Mouse (Mus musculus) urinary bladder, postnatal 10 days (tissue): ENCODE measurements around the gene Itpr3.

ENCODE experiments used
- DNase-seq: peaks from one replicate; pipeline ENCODE4 v3.0.0; 2022; ENCODE audit warnings: low spot score

The Itpr3 gene

GRCm38 (mm10) chr17:27141971-27142450 lies 84.9 kb downstream of the Itpr3 start:
- no peak for DNase-seq

- DNase-seq, result no peak
Observed at GRCm38 (mm10) chr17:27144152-27144551, 87.0 kb downstream of the Itpr3 start.

DNA sequence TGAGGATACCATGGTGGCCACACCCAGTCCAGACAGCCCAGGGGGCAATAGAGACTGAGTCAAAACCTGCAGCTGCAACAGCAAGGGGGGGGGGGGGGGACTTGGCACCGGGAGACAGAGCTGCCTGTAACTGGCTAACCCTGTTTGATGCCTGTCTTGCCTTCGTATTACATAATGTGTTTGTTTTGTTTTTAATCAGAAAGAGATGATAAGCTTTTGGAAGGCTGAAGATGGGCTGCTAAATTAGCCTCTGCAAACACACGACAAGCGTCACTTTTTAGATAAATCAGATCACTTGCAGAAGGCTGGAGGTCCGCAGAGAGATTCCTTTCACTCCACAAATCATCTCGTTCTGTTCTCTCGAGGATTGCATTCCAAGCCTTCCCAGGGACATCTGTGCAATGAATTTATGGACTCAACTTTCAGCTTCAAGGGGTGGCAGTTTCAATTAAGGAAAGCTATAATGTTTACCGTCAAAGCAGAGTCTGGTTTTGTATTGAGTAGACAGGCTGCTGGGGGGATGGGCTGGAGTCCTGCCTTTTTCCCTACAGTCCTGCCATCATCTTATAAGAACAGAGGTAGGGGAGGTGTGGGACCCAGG lies 89.3 kb downstream of the Itpr3 start:
- no peak for DNase-seq

DNA sequence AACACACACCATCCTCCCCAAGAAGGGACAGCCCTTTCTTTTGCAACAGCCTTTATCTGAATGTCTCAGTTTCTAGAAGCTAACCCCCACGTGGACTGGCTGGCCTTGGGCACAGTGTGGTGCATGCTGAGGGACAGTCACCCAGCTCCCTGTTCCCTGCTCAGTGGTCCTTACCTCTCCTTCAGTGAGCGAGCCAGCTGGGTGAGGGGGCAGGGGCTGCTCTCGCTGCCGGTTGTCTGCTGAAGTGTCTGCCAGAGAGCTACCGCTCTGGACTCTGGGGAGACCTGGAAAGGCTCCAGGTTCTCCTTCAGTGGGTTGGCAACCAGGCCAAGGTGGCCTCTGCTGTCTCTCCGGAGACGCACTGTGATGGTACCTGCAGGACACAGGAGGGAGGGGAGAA lies 93.8 kb downstream of the Itpr3 start:
- DNase-seq, result no peak

DNA sequence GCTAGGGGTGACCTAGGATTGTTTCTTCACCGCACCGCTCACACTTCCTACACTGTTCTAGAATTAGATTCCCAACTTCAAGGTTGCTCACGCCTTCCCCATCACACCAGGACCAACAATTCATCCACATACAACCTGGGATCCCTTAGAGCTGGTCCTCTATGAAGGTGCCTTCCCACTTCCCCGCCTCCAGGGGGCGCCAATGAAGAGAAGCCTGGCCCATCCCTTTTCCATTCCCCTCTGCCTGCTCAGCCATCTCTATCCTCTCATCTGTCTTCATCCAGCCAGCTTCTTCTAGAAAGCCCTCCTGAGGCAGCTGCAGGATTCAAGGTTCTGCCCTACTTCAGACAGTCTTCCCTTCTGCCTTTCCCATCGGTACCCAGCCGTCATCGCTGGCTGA lies 94.3 kb downstream of the Itpr3 start:
- no peak for DNase-seq

DNA sequence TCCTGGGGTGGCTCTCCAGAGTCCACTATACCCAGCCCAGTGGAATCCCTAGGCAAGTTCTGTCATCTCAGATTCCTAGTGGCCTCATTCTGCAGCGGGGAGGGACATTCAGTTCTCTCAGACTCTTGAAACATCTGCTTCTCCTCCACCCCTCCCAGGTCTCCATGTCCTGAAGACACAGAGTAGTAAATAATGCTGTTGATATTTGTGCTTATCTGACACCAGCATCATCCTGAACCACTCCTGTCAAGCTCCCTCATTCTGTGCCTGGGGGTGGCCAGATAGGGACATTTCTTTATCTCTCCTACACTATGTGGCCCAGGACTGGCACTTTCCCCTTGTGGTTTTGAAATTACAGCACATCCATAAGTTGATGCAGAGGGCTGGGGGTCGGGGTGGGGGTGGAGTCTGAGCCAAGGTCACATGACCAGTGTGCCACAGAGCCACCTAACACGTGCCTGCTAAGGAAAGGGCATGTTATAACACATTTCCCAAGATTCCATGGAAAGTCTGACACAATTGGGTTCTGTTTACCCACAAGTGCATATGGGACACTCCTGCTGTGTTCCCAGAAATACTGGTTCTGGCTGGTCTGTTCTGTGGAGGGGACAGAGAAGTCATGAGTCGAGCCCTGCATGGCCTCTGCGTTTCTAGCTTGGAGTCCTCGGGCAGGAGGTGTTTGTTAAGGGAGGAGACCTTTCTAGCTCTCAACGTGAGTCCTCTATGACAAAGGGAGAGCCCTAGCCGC lies 96.0 kb downstream of the Itpr3 start:
- DNase-seq, result no peak

GRCm38 (mm10) chr17:27153773-27154193 lies 96.7 kb downstream of the Itpr3 start:
- DNase-seq, result no peak

- no peak for DNase-seq
Observed at GRCm38 (mm10) chr17:27154256-27154655, 97.2 kb downstream of the Itpr3 start.

DNA sequence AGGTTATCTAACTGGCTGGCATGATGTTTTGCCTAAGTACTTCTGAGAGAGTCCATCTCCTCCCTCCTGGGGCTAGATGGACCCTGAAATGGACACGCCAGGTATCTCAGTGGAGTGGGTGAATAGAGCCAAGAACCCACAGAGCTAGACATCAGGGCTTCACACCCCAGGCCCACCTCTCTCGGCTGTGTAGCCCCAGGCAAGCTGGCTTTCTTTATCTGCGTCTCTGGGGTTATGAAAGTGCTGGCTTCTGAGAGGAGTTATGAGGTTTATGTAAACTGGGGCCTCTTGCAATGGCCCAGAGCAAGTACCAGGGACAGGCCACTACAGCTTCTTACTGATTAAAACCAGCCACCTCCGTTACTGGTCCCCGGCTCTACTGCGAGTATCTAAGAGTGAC lies 97.8 kb downstream of the Itpr3 start:
- no peak for DNase-seq

DNA sequence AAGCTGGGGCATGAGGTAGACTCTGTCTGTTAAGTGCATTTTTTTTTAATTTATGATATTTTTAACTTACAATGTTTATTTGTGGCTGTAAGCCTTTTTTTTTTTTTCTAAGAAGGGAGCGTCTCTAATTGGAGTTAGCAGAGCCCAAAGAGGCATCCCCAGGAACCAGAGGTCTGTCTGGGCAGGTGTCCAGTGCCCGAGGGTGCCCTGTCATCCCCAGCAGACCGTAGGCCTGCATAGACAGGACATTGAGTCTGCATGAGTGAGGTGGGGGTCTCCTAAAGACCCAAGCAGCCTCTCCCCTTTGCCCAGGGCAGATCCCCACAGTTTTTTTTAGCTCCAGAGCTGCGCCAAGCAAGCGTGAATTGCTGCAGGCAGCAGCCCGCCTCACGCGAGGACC lies 98.6 kb downstream of the Itpr3 start:
- no peak for DNase-seq

DNA sequence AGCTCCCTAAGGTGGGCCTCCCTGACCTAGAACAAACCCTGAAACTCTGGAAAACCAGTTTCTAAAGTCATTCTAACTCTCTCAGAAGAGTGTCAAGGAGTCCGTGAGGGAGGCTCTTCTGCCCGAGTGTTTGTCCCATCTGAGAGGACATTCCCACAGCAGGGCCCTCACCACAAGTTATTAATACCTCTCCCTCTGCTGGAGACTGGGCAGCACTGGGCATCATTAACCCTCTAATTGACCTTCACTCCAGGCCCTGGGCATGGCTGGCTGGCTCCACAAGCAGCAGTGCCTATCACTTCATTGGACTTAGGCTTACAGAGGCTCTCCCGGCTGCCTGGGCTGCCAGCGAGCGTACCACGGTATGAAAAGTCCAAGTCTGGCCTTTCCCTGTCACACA lies 101.3 kb downstream of the Itpr3 start:
- DNase-seq, result no peak

- no peak for DNase-seq
Observed at GRCm38 (mm10) chr17:27159169-27159568, 102.1 kb downstream of the Itpr3 start.

GRCm38 (mm10) chr17:27160905-27161304 lies 103.8 kb downstream of the Itpr3 start:
- DNase-seq, result no peak

DNA sequence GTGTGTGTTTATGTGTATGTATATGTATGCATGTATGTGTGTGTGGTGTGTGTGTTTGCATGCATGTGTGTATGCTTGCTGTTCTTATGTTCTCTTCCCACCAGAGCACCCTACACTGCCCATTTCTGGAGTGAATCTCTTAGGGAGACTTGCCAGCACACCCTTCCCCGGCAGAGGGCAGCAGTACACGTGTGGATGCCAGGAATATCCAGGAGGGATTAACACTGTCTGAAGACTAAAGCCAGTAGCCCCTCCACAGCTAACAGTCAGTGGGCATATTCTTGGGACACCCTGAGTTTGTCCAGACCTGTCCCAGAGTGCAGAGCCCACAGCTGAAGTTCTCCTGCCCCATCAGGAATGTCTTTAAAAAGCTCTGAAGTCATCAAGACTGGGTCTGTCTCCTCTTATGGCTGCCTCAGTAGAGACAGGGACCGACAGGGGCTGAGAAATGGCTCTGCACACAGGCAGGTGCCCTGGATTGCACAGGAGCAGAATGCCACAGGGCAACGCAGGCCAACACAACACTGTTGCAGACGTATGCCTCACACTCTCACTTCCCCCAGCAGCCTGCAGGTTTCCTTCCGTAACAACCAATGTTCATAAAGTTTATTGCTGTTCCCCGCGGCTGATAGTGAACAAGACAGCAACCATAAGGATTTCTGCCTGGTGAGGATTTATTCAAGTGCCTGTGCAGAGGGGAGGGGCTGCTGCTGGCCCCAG lies 108.1 kb downstream of the Itpr3 start:
- DNase-seq, result no peak

DNA sequence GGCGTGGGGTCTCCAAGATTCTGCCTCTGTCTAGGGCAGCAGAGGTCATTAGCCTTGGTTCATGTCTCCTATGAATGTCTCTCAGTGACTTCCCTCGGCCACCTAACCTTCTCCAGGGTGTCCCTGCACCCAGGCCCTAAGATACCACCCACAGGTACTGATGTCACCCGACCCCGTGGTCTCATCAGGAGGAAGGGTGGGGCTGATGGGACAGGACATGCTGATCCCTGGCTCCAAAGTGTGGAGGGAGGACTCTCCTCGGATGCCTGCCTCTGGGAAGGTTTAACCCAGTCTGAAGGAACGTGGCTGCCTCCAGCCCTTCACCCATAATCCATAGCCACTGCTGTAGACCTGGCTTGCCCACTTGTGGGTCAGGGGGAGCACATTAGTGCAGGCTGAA lies 109.8 kb downstream of the Itpr3 start:
- DNase-seq, result no peak

DNA sequence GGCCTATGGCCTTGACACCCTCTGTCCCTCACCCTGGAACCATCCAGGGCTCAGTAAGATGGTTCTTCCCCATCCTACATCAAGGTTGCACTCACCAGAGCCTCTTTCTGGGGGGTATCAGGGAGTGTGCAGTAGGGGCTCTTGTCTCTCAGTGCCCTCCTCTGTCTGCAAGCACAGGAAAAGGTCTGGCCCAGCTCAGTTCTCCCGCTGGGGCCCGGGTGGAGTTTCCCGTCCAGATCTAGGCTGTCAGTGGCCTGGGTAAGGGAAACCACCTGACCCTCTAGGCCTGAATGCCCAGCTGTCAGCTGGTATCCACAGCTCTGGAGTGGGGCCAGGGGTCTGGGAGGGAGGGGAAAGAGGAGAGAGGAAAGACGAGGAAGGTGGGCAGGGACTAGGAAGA lies 110.4 kb downstream of the Itpr3 start, which contains the start of gene Ip6k3:
Gene Ip6k3 (minus strand): TSS at position 251 of the 400 bp plus-strand sequence.
- no peak for DNase-seq

DNA sequence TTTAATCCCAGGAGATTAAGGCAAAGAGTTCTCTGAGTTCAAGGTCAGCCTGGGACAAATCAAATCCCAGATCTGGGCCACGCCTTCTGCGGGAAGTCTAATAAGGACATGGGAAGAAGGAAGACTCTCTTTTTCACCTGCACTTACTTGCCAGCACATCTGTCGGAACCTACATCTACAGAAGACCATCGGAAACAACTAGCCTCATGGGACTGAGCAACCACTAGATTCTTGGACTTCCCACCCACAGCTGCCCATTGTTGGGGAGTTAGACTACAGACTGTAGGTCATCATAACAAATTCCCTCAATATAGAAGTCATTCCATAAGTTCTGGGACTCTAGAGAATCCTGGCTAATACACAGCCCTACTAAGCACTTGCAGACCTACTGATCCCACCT lies 111.5 kb downstream of the Itpr3 start:
- DNase-seq, result no peak

GRCm38 (mm10) chr17:27169952-27170695 lies 113.0 kb downstream of the Itpr3 start:
- DNase-seq, result no peak

DNA sequence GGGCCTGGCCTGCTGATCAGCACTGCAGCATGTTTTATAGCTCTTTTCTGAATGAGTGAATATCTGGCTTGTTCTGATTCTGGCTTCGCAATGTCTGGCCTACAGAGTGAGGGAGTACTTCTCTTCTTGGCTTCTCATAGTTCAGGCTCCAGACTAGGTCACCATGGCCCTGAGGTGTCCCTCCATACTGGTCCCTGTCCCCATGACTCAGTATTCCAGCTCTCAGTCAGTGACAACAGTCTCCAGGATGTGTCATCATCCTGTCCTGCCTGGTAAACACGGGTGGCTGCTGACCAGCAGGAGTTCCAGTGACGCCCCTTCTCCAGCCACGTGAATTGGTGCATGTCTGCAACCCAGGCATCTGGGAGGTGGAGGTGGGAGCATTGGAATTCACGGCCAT lies 114.0 kb downstream of the Itpr3 start:
- no peak for DNase-seq
